Mouse (Mus musculus): Measurements from ENCODE around the gene Synpo2.

Gene Synpo2

DNA sequence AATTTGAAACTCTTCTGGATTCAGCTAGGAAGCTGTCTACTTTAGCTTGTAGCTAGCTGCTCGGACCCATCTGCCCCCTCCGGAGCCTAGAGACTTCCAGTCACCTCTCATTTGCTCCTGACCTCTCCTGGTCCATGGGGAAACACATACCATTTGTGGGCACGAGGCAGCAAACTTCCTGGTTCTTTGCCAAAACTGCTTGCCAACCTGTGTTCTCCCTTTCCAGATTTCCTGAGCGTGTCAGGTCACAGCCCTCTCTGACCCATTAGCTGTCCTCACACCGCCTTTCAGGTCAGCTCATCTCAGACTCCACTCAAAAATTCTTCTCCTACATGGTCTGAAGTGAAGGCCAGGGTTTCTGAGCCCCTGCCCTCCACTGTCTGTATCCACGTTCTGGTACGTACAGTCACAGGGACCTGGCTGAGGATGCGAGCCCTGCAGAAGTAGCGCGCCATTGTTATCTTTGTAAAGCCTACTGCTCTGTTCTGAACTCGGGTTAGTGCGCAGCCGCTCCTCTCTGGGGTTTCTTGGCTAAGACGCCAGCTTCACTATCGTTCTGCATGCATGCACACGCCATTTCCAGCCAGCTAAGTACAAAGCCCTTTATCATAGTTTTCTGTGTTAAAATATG, 150.0 kb downstream of the Synpo2 start:
- DNase-seq: no peak

DNA sequence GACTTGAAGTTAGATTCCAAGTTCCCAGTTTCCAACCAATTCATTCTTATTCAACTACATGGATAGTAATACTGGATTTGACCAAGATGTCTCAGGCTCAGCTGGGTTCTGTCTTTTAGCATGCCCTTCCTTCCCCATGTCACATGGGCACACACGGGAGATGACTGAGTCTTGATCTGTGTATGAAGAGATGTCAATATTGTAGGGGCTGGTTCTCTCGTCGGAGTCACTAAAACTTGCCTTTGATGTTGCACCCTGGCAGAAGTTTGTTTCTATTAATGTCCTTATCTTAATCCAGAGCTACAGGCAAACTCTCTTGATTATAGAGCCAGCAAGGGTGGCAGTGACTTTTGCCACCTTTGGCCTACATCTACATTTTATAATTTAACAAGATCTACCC, 154.3 kb downstream of the Synpo2 start:
- no peak for DNase-seq

- DNase-seq: no peak
Measured at GRCm38 (mm10) chr3:123080943-123081342, 155.0 kb downstream of the Synpo2 start.

DNA sequence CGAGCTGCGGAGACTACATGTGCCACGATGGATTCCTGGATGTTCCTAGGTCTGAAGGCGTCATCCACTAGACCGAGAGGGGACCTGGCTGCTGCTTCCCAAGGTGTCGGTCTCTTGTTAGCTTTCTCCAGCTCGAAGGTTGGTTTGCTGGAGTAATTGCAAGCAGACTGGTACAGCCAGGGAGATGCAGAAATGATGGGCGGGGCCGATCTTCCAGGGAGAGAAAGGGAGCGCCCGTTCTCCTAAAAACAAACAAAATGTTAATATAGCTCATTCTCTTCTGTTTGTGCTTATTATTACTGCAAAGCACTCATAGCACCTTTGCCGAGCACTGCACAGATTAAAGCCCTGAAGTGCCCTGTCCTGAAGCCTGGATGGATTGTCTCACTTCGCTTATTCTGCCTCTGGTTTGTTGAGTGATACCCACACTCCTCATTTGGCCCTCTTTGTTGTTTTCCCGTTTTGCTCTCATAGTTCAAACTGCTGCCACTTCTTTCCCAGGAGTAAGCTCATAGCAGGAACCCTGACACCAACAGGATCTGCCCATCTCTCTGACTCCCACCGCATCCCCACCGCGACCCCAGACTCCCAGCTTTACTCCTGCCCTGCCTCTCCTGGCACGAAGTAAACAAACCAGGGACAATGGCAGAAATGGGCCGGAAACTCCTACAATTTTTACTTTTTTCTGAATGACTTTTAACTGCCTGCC, 155.8 kb downstream of the Synpo2 start:
- DNase-seq: no peak

GRCm38 (mm10) chr3:123075759-123076158, 160.2 kb downstream of the Synpo2 start:
- no peak for DNase-seq

- DNase-seq: no peak
Measured at GRCm38 (mm10) chr3:123075034-123075433, 160.9 kb downstream of the Synpo2 start.

GRCm38 (mm10) chr3:123073351-123073750, 162.6 kb downstream of the Synpo2 start:
- no peak for DNase-seq

- DNase-seq: no peak
Measured at GRCm38 (mm10) chr3:123072472-123072871, 163.5 kb downstream of the Synpo2 start.

DNA sequence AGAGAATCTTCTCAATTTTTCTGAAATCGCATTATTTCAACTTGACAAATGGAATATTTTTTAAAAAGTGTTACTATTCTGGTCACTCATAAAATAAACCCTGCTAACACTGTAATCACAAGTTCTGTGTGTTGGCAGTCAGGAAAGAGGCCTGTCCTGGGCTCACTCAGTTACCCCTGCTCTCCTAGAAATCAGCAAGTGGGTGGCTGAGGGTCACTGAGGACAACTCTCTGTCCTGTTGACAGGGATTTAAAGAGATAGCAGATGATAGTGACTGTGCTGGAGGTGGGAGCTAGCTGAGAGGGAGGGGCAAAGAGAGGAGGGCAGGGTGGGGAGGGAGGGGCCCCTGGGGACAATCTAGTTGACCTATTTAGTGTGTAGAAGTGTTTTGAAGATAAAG, 165.0 kb downstream of the Synpo2 start:
- DNase-seq: no peak

DNA sequence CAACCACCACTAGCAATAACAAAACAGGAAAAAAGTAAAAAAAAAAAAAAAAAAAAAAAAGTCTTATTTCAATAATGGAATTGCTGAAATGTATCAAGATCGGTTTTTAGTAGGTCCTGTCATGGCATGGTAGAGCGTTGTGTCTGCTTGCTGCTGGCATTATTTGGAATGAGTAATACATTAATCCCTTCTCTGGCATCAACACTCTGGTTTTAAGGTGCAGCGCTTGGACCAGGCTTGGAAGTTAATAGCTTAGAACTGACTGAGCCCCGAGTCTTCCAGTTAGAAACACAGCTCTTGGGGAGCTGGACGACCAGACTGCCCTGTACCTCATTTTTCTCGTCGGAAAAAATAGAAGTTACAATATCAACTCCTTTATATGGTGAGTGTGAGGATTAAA, 169.1 kb downstream of the Synpo2 start:
- DNase-seq: no peak

DNA sequence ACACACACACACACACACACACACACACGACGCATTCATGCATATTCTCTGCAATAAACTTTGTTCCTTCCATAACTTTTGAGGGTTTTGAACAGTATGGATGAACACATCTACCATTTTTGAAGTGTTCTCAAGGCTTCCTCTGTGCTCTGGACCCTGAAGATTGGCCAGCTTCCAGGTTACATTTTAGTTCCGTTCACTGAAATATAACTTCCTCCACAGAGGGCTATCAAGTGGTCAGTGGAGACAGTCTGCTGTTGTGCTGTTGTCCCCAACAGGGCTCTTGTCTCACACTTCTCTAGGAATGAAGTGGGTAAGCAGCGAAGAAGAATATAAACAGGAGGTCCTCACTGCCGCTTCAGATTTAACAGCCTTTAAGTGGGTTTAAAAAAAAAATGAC, 170.5 kb downstream of the Synpo2 start:
- no peak for DNase-seq

DNA sequence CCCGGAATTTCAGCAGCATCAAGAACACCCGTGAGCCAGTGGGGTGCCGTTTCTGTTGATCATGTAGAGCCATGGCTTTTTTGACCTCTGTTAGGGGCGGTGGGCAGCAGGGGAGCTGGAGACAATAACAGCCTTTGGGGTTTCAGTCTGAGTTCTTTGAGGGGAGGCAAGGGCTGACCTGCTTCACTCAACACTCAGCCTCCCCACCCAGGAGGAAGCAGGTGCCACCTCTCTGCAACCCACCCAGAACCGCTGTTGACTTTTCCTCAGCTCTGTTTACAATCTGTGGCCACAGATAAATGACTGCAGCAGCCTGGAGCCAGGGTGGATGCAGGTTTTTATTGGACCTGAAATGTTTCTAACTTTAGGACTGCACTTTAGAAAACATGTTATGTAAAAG, 171.8 kb downstream of the Synpo2 start:
- DNase-seq: no peak

DNA sequence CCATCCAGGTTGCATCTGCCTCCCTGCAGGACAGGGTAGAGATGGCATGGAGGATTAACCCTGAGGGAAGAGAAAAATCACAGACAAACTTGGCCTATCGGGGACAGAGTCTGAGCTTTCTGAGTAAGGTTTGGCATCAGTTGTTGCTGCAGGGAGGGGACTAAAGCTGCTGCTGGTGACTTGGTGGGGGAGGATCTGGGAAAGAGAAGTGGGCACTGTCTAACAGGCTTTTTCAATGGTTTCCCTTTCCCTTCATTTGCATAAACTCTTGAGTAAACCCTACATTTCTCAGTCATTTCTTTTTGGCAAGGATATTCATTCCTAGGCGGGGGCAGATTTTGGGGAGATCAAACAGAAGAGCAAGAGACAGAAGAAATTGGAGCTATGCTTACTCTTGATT, 174.0 kb downstream of the Synpo2 start:
- no peak for DNase-seq

DNA sequence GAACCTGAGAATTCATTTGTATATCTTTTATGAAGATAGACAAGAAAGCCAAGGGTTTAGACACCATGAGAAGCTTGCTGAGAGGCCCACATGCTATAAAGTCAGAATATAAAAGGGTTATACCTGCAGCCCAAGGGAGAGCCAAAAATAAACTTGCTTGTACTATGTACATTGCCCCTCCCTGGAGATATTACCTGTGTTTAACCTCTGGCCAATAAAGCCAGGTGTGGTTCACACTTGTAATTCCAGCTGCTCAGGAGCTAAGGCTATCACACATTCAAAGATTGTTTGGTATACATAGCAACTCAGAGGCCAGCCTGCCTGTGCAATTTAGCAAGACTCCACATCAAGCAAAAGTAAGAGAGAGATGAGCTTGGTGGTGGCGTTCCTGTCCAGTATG, 177.1 kb downstream of the Synpo2 start:
- no peak for DNase-seq

- no peak for DNase-seq
Measured at GRCm38 (mm10) chr3:123054178-123054577, 181.8 kb downstream of the Synpo2 start.

- DNase-seq: no peak
Measured at GRCm38 (mm10) chr3:123053192-123053938, 182.6 kb downstream of the Synpo2 start.

DNA sequence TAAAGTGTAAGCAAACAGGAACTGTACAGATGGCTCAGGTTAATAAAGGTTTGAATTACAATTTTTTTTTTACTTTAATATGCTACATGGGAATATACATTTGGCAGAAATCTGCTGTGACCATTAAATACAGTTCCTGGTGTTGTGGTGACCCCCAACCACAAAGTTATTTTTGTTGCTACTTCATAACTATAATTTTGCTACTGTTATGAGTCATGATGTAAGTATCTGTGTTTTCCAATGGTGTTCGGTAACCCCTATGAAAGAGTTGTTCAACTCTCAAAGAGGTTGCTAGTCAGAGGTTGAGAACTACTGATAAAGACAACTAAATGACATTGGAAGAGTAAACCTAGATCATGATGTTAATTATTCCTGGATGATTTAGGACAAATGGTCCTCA, 193.6 kb downstream of the Synpo2 start:
- DNase-seq: no peak

GRCm38 (mm10) chr3:123034752-123035151, 201.2 kb downstream of the Synpo2 start, which contains the start of gene Myoz2:
TSS of gene Myoz2 (minus strand) at chr3:123035015.
- DNase-seq: no peak

- DNase-seq: no peak
Measured at GRCm38 (mm10) chr3:123033804-123034203, 202.1 kb downstream of the Synpo2 start.

Measured in thymus, postnatal 25 days (tissue).